Mouse (Mus musculus): ENCODE data around the gene Prx.

GRCm38 (mm10) chr7:27493450-27493849 is 5.7 kb upstream of the Prx start:
- TF ChIP-seq CTCF (IDR thresholded peaks at IDR 0.05; ENCODE audit: insufficient read depth, low read depth, low read length), result no peak
- no peak for TF ChIP-seq POLR2A (IDR thresholded peaks at IDR 0.05; ENCODE audit: insufficient read depth, low read depth, low read length)
